Mouse (Mus musculus) CH12.LX (cell line): ENCODE data around the gene Snx8. TPM values are rescaled to one million over a fixed set of nuclear protein-coding genes. Genes with fewer than 3 reads are reported as not detected.
A peak's percentile ranks its signal among the peaks of the same experiment; 100 is the strongest.

Experiments used
- DNase-seq: peaks from one replicate; pipeline ENCODE4 v3.0.0-alpha.2; 2013; ENCODE audit errors: extremely low read depth
- H3K27ac ChIP-seq: 2 replicates; pipeline ENCODE4 v1.5.1; 2012; ENCODE audit warnings: low read depth, mild to moderate bottlenecking, control low read depth, moderate library complexity; ENCODE audit not compliant: insufficient read depth
- H3K27me3 ChIP-seq: replicated peaks from 2 replicates; pipeline ENCODE3; 2012; ENCODE audit warnings: inconsistent platforms
- H3K36me3 ChIP-seq, 2 experiments: replicated peaks in 1 of 2; 2 replicates each; pipeline versions ENCODE3 to v1.6.1; 2012; ENCODE audit warnings: inconsistent platforms in 1 of 2, low read length in 1 of 2, mild to moderate bottlenecking in 1 of 2, mixed read lengths in 1 of 2, moderate library complexity in 1 of 2; ENCODE audit not compliant: control insufficient read depth in 1 of 2, insufficient read depth in 1 of 2
- H3K4me1 ChIP-seq, 2 experiments: 2 replicates each; pipeline ENCODE4 v1.6.1; 2012; ENCODE audit warnings: inconsistent platforms in 1 of 2, moderate library complexity in 1 of 2; ENCODE audit not compliant: insufficient read depth in 2 of 2, control insufficient read depth in 1 of 2
- H3K4me2 ChIP-seq: 2 replicates; pipeline ENCODE4 v1.6.1; 2012; ENCODE audit warnings: low read depth, mild to moderate bottlenecking, control low read depth; ENCODE audit not compliant: poor library complexity, insufficient read depth, severe bottlenecking
- H3K4me3 ChIP-seq, 3 experiments: fragments of 150-350 bp in 1 of 3; sonication (generic) in 1 of 3; replicated peaks in 1 of 3; 2 replicates each; pipeline versions ENCODE3 to v1.5.1; 2011 to 2012; ENCODE audit warnings: low read depth in 2 of 3, low read length in 2 of 3, mild to moderate bottlenecking in 2 of 3, moderate library complexity in 2 of 3, control low read depth in 1 of 3, improper control_type of control experiment in 1 of 3, inconsistent platforms in 1 of 3, mixed read lengths in 1 of 3; ENCODE audit not compliant: poor library complexity in 1 of 3
- H3K79me2 ChIP-seq: replicated peaks from 2 replicates; pipeline ENCODE4 v1.6.1; 2012; ENCODE audit warnings: mild to moderate bottlenecking, moderate library complexity; ENCODE audit not compliant: control insufficient read depth, poor library complexity, insufficient read depth, severe bottlenecking; ENCODE audit errors: extremely low read depth
- H3K9ac ChIP-seq: 2 replicates; pipeline ENCODE4 v1.6.1; 2012; ENCODE audit warnings: low read depth, mild to moderate bottlenecking, control low read depth, moderate library complexity; ENCODE audit not compliant: insufficient read depth
- H3K9me3 ChIP-seq: replicated peaks from 2 replicates; pipeline ENCODE3; 2012; ENCODE audit warnings: low read length, inconsistent platforms, mixed read lengths
- CHD2 ChIP-seq: IDR thresholded peaks from 2 replicates; pipeline ENCODE4 v1.6.1; 2011; ENCODE audit warnings: low read length, improper control_type of control experiment
- E2F4 ChIP-seq: IDR thresholded peaks from 2 replicates; pipeline ENCODE4 v1.6.1; 2011; ENCODE audit warnings: low read depth, low read length, improper control_type of control experiment; ENCODE audit not compliant: insufficient replicate concordance
- ELF1 ChIP-seq: IDR thresholded peaks from 2 replicates; pipeline ENCODE4 v1.6.1; 2014; ENCODE audit warnings: low read depth, mild to moderate bottlenecking, inconsistent platforms, low read length, improper control_type of control experiment
- EP300 ChIP-seq: IDR thresholded peaks from 2 replicates; pipeline ENCODE4 v1.6.1; 2011; ENCODE audit warnings: low read length, improper control_type of control experiment
- ETS1 ChIP-seq: conservative IDR thresholded peaks from 2 replicates; pipeline ENCODE4 v1.6.1; 2012; ENCODE audit warnings: low read depth, mild to moderate bottlenecking, inconsistent platforms, low read length, improper control_type of control experiment, moderate library complexity
- GABPA ChIP-seq: IDR thresholded peaks from 2 replicates; pipeline ENCODE4 v1.6.1; 2012; ENCODE audit warnings: low read depth, low read length, improper control_type of control experiment, inconsistent platforms; ENCODE audit not compliant: insufficient replicate concordance
- KAT2A ChIP-seq: IDR thresholded peaks from 2 replicates; pipeline ENCODE4 v1.6.1; 2012; ENCODE audit warnings: low read length, improper control_type of control experiment, inconsistent platforms; ENCODE audit not compliant: insufficient replicate concordance
- MAX ChIP-seq: IDR thresholded peaks from 2 replicates; pipeline ENCODE4 v1.6.1; 2011; ENCODE audit warnings: low read length, improper control_type of control experiment
- MAZ ChIP-seq: IDR thresholded peaks from 2 replicates; pipeline ENCODE4 v1.6.1; 2012; ENCODE audit warnings: low read depth, mild to moderate bottlenecking, inconsistent platforms, low read length, improper control_type of control experiment, moderate library complexity
- MXI1 ChIP-seq: IDR thresholded peaks from 2 replicates; pipeline ENCODE4 v1.6.1; 2011; ENCODE audit warnings: mild to moderate bottlenecking, low read depth, low read length, improper control_type of control experiment
- POLR2A ChIP-seq: IDR thresholded peaks from 2 replicates; pipeline ENCODE4 v1.6.1; 2011; ENCODE audit warnings: low read depth, mild to moderate bottlenecking, improper control_type of control experiment, low read length
- RAD21 ChIP-seq: IDR thresholded peaks from 2 replicates; pipeline ENCODE4 v1.6.1; 2011; ENCODE audit warnings: low read depth, mild to moderate bottlenecking, low read length, improper control_type of control experiment, moderate library complexity
- RCOR1 ChIP-seq: conservative IDR thresholded peaks from 2 replicates; pipeline ENCODE4 v1.6.1; 2012; ENCODE audit warnings: low read depth, mild to moderate bottlenecking, inconsistent platforms, low read length, improper control_type of control experiment
- SIN3A ChIP-seq: IDR thresholded peaks from 2 replicates; pipeline ENCODE4 v1.6.1; 2012; ENCODE audit warnings: low read length, improper control_type of control experiment, inconsistent platforms
- TBP ChIP-seq: conservative IDR thresholded peaks from 2 replicates; pipeline ENCODE4 v1.6.1; 2011; ENCODE audit warnings: low read depth, low read length, improper control_type of control experiment
- TCF12 ChIP-seq: IDR thresholded peaks from 2 replicates; pipeline ENCODE4 v1.6.1; 2014; ENCODE audit warnings: low read depth, mild to moderate bottlenecking, inconsistent platforms, low read length, improper control_type of control experiment
- ZC3H11A ChIP-seq: IDR thresholded peaks from 2 replicates; pipeline ENCODE4 v1.6.1; 2012; ENCODE audit warnings: low read depth, mild to moderate bottlenecking, inconsistent platforms, low read length, improper control_type of control experiment
- ZKSCAN1 ChIP-seq: IDR thresholded peaks from 2 replicates; pipeline ENCODE4 v1.6.1; 2012; ENCODE audit warnings: low read depth, inconsistent platforms, low read length, improper control_type of control experiment, borderline replicate concordance
- ZMIZ1 ChIP-seq: IDR thresholded peaks from 2 replicates; pipeline ENCODE4 v1.6.1; 2012; ENCODE audit warnings: low read depth, mild to moderate bottlenecking, inconsistent platforms, low read length, improper control_type of control experiment
- ZNF384 ChIP-seq: IDR thresholded peaks from 2 replicates; pipeline ENCODE4 v1.6.1; 2012; ENCODE audit warnings: low read depth, low read length, improper control_type of control experiment, inconsistent platforms
- dilution Hi-C: fragments of 300-500 bp; cut with MboI; formaldehyde crosslinking; loops from 2 replicates; pipeline ENCODE4 v1.14.3; 2020; ENCODE audit warnings: low sequenced_read_pairs; ENCODE audit not compliant: extremely low pct_unique_long_range_greater_than_20kb, extremely low pct_ligation_motif_present
- in situ Hi-C: fragments of 300-500 bp; cut with MboI; formaldehyde crosslinking; loops from 3 replicates; pipeline ENCODE4 v1.14.3; 2019; ENCODE audit warnings: low sequenced_read_pairs, low pct_ligation_motif_present, low pct_unique_long_range_greater_than_20kb, mixed read lengths
- polyA plus RNA-seq: library from polyadenylated mRNA; unstranded; fragments of >175 nt; gene quantifications from 2 replicates; pipeline ENCODE4 v1.2.1, GENCODE M21; 2012; ENCODE audit warnings: low read depth; ENCODE audit not compliant: insufficient read length
- total RNA-seq, 2 experiments: library from RNA; depleted of rRNA; stranded (reverse); fragments of 300-350 nt in 1 of 2; fragments of >200 nt in 1 of 2; gene quantifications; 2 replicates each; pipeline ENCODE4 v1.2.3; 2012 to 2014

Snx8 gene
- total and polyA plus RNA-seq, 3 experiments = 20.8 to 42.4 (median 34.6) TPM

DNA sequence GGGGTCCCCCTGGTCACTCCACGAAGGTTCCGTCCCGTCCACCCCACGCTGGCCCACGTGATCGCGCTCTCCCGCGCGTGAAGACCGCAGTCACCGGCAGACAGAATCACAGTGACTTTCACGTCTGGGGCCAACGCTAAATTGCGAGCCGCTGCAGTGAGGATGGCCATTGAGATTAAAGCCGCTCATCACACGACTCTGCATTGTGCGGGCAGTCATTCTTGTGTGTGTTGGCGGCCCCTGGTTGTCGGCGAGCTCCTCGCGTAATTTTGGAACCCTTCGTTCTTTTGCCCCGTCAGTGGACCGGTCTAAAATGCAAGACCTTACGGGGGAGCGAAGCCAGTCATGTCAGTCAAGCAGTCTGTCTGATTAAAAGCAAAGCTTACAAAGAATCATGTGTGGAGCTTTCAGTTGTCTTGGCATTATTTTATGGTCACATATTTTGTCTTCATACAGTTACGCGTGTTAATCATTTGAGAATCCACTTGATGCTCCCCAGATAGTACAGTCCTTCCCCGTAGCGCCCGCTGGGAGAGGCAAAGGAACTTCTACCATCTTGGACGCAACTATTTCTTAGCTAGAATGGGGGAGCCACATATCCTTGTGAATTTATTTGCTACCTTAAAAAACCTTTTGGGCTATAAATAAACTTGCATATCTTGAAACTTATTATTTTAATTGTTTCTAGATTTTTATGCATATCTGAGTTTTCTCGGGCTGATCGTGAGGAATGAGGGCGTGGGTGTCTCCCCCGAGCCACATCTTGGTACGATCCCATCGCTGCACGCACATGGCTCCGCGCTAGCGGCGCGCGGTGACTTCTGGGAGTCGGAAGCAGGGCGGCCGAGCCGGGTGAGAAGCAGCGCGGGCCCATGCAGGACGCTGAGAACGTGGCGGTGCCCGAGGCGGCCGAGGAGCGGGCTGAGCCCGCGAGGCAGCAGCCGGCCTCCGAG is 29.7 kb upstream of the Snx8 start, which contains the start of gene Eif3b (continued):
- TF ChIP-seq RAD21 = no peak

DNA sequence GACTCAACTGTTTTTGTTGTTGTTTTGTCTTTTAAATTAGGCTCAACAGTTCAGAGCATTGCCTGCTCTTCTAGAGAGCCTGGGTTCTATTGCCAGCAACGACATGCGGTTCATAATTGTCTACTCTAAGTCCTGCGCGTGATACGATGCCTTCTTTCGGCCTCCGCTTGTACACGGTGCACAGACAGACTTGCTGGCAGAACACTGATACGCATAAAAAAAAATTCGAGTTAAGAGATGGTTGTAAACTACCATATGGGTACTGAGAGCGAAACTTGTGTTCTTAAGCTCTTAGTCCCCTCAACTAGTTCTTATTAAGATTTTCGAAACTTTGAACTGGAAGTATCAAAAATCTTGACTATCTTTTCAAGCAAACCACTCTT is 29.0 kb upstream of the Snx8 start:
- H3K27ac ChIP-seq = peak overlapping the region; percentile 84; the same call in 1 of the 2 replicates
- peak overlapping the region; percentile 82 for H3K4me2 ChIP-seq
- no peaks in the 10 kb centered on the region for H3K27me3 ChIP-seq
- TF ChIP-seq MXI1 (no peak), TBP (no peak), CHD2 (no peak), KAT2A (no peak), SIN3A (no peak; the same call in 1 of the 2 replicates), TCF12 (no peak), ZC3H11A (no peak), RCOR1 (no peak), ELF1 (no peak), MAZ (no peak), POLR2A (no peak), GABPA (no peak), MAX (no peak; the same call in 1 of the 2 replicates), E2F4 (no peak), ZNF384 (no peak), ZMIZ1 (no peak), ZKSCAN1 (no peak), ETS1 (no peak), EP300 (no peak; the same call in 1 of the 2 replicates)
- DNase-seq = peak; percentile 33
- H3K4me1 ChIP-seq = peaks cover 4 to 36% of the 10 kb centered on the region in 2 experiments
- peak overlapping the region; percentile 86 for H3K9ac ChIP-seq
- H3K4me3 ChIP-seq = peak overlapping the region; percentile 85 to 98 (median 90)
- H3K79me2 ChIP-seq = peaks cover 40% of the 10 kb centered on the region
- in situ Hi-C loops = loop anchor here (10.0 to 25.0 kb wide), 2 partner anchors 231 to 583 kb away; no protein-coding TSS in a partner anchor
- no peaks in the 10 kb centered on the region for H3K9me3 ChIP-seq
- dilution Hi-C loops = no loop called here
- peaks cover 4 to 23% of the 10 kb centered on the region in 2 experiments for H3K36me3 ChIP-seq
